Mouse (Mus musculus): ENCODE results near the gene Pygb. TPM values are rescaled to one million over a fixed set of nuclear protein-coding genes. Genes with fewer than 3 reads are reported as not detected.

Pygb gene
- polyA plus RNA-seq, 1 experiment from 2014 or later = 61.6 TPM

Other genes starting within 250 kb of the Pygb start
- 0.26 and 0.53 TPM in 2 replicates for gene Cst7, start 216.3 kb upstream of the Pygb start, polyA plus RNA-seq (2014; fragmentation: Nextera tagmentation; extraction: Ambion mirVana)
- 37.5 and 40.2 TPM in 2 replicates for gene Apmap, start 178.2 kb upstream of the Pygb start, polyA plus RNA-seq (2014; fragmentation: Nextera tagmentation; extraction: Ambion mirVana)
- gene Acss1, start 118.2 kb upstream of the Pygb start, polyA plus RNA-seq (2014; fragmentation: Nextera tagmentation; extraction: Ambion mirVana) = 28.7 and 29.1 TPM in 2 replicates
- not detected in 2 replicates for gene Vsx1, start 97.4 kb upstream of the Pygb start, polyA plus RNA-seq (2014; fragmentation: Nextera tagmentation; extraction: Ambion mirVana)
- gene Entpd6, start 37.7 kb upstream of the Pygb start, polyA plus RNA-seq (2014; fragmentation: Nextera tagmentation; extraction: Ambion mirVana) = 27.0 and 29.6 TPM in 2 replicates
- 59.5 and 63.0 TPM in 2 replicates for gene Abhd12, start 118.0 kb downstream of the Pygb start, polyA plus RNA-seq (2014; fragmentation: Nextera tagmentation; extraction: Ambion mirVana)
- gene Gins1, start 118.7 kb downstream of the Pygb start, polyA plus RNA-seq (2014; fragmentation: Nextera tagmentation; extraction: Ambion mirVana) = 43.5 and 44.8 TPM in 2 replicates